In genomic region chr2:180247916-180248315, GRCm38 (mm10) we compare ENCODE assay signal across 28 mouse cellular contexts. TPM values are rescaled to one million over a fixed set of nuclear protein-coding genes. Genes with fewer than 3 reads are reported as not detected.
"Had no signal": no experiment of that assay in that cellular context is flagged by ENCODE, and none has a peak within 500 bp of the region (broad histone marks: within the 10 kb centered on the region; RNA-seq: fewer than 3 reads in every experiment).

No protein-coding gene starts in this region.

- H3K9ac ChIP-seq: liver, embryonic 14.5 days; liver, postnatal 0 days; lung, embryonic 14.5 days; midbrain, embryonic 12.5 days; midbrain, embryonic 15.5 days; neural tube, embryonic 13.5 days had no signal

- H3K4me3 ChIP-seq: layer of hippocampus, adult 2 months; midbrain, embryonic 12.5 days; midbrain, embryonic 15.5 days; myocyte; neural tube, embryonic 13.5 days had no signal

- H3K9me3 ChIP-seq: midbrain, embryonic 12.5 days; midbrain, embryonic 15.5 days; neural tube, embryonic 13.5 days had no signal

- H3K27ac ChIP-seq: layer of hippocampus, adult 2 months; liver, embryonic 14.5 days; midbrain, embryonic 12.5 days; midbrain, embryonic 15.5 days; neural tube, embryonic 13.5 days had no signal

- ATAC-seq: intestine, embryonic 16.5 days; liver, postnatal 0 days; midbrain, embryonic 15.5 days had no signal

- H3K4me1 ChIP-seq: midbrain, embryonic 12.5 days; midbrain, embryonic 15.5 days had no signal

- H3K27me3 ChIP-seq: midbrain, embryonic 12.5 days; midbrain, embryonic 15.5 days; neural tube, embryonic 13.5 days had no signal

- DNase-seq: kidney, adult 18-20 months; kidney, adult 9 months; kidney, postnatal 25 days; layer of hippocampus, adult 9-11 months; liver, postnatal 0 days; lung, embryonic 14.5 days; lung, postnatal 10 days; lung, postnatal 4 days; thymus, adult 18-20 months; thymus, postnatal 14 days had no signal

- H3K4me2 ChIP-seq: lung, embryonic 14.5 days; midbrain, embryonic 12.5 days; midbrain, embryonic 15.5 days; neural tube, embryonic 13.5 days had no signal

- H3K36me3 ChIP-seq: midbrain, embryonic 12.5 days; midbrain, embryonic 15.5 days; neural tube, embryonic 13.5 days had no signal

RNA-seq across cellular contexts. Expression of gene Rbbp8nl, which starts 41.8 kb away (rescaled TPM):
- total RNA-seq: layer of hippocampus, adult 2 months; layer of hippocampus, postnatal 25 days; left cerebral cortex, adult 18-20 months; left cerebral cortex, postnatal 10 days; left cerebral cortex, postnatal 36 days; liver, adult 2 months; megakaryocyte progenitor cell, adult 5-6 weeks; megakaryocyte-erythroid progenitor cell, adult 5-6 weeks; monocyte, adult 5-6 weeks; neutrophil, adult 5-6 weeks had no signal
- polyA plus RNA-seq: liver, adult 2 months; liver, postnatal 0 days; midbrain, embryonic 15.5 days; myocyte; neural tube, embryonic 13.5 days; spleen, adult 2 months; testis, adult 2 months had no signal
